Mouse (Mus musculus) neutrophil, adult 65 days (primary cell): ENCODE data around the gene Armc3. TPM values are rescaled to one million over a fixed set of nuclear protein-coding genes. Genes with fewer than 3 reads are reported as not detected.

Source experiments
- total RNA-seq: library from RNA; stranded (reverse); gene quantifications from 2 replicates; pipeline ENCODE4 v1.2.4, GENCODE M21; 2023

Armc3 gene
- total RNA-seq: 2.9 and 3.2 TPM in 2 replicates

GRCm38 (mm10) chr2:19198452-19199365, at the start of gene Armc3:
Gene Armc3 (plus strand): TSS chr2:19199302.

Other genes starting within 250 kb of the Armc3 start
- 74.9 TPM in 2 replicates for gene Pip4k2a, start 201.2 kb upstream of the Armc3 start, total RNA-seq
- 0.27 and 1.5 TPM in 2 replicates for gene 4930426L09Rik, start 201.0 kb upstream of the Armc3 start, total RNA-seq
- 11.3 and 16.2 TPM in 2 replicates for gene Msrb2, start 172.1 kb downstream of the Armc3 start, total RNA-seq
- not detected in 2 replicates for gene Ptf1a, start 246.4 kb downstream of the Armc3 start, total RNA-seq